ENCODE assay signal across 8 mouse cellular contexts in genomic region chr11:114669651-114670168, GRCm38 (mm10). TPM values are rescaled to one million over a fixed set of nuclear protein-coding genes. Genes with fewer than 3 reads are reported as not detected.
DNase-seq lines count a peak whose midpoint lies in the region; ATAC-seq and TF ChIP-seq lines count a peak whose summit lies in the region.

No protein-coding gene starts in this region.

- no peak for TF ChIP-seq CTCF in cerebellum, adult 2 months (IDR thresholded peaks at IDR 0.05; ENCODE audit: borderline replicate concordance, insufficient read depth, low read depth, low read length)
- no peak for TF ChIP-seq CTCF in thymus, adult 2 months (IDR thresholded peaks at IDR 0.05; ENCODE audit: borderline replicate concordance, control insufficient read depth, extremely low read depth, insufficient read depth, low read length, poor library complexity)
- TF ChIP-seq CTCF in hindbrain, postnatal 0 days (IDR thresholded peaks at IDR 0.05; ENCODE audit: low read depth): no peak

- no peak for TF ChIP-seq POLR2A in cerebellum, adult 2 months (IDR thresholded peaks at IDR 0.05; ENCODE audit: borderline replicate concordance, insufficient read depth, low read length)
- no peak for TF ChIP-seq POLR2A in thymus, adult 2 months (IDR thresholded peaks at IDR 0.05; ENCODE audit: control insufficient read depth, extremely low read depth, insufficient read depth, low read length, poor library complexity)

- H3K9ac ChIP-seq in hindbrain, postnatal 0 days (replicated peaks; ENCODE audit: low read length): peak overlapping the region; percentile 89
- peak overlapping the region; percentile 94 for H3K9ac ChIP-seq in midbrain, embryonic 12.5 days (replicated peaks)

- H3K36me3 ChIP-seq in thymus, adult 2 months (ENCODE audit: control insufficient read depth, insufficient read depth, low read length): peaks cover 26% of the 10 kb centered on the region
- peaks cover 32% of the 10 kb centered on the region for H3K36me3 ChIP-seq in hindbrain, postnatal 0 days (ENCODE audit: insufficient read depth, low read length)
- H3K36me3 ChIP-seq in midbrain, embryonic 12.5 days: peaks cover 42% of the 10 kb centered on the region

- H3K9me3 ChIP-seq in hindbrain, postnatal 0 days (ENCODE audit: low read length): no peaks in the 10 kb centered on the region
- no peaks in the 10 kb centered on the region for H3K9me3 ChIP-seq in midbrain, embryonic 12.5 days

- peaks cover 14% of the 10 kb centered on the region for H3K4me1 ChIP-seq in cerebellum, adult 2 months (ENCODE audit: control insufficient read depth, insufficient read depth, low read length)
- H3K4me1 ChIP-seq in thymus, adult 2 months (replicated peaks; ENCODE audit: control insufficient read depth, insufficient read depth, low read length): peaks cover 17% of the 10 kb centered on the region
- peaks cover 10% of the 10 kb centered on the region; the same call in 1 of the 2 replicates for H3K4me1 ChIP-seq in hindbrain, postnatal 0 days (ENCODE audit: insufficient read depth, low read length)
- peaks cover 27% of the 10 kb centered on the region for H3K4me1 ChIP-seq in midbrain, embryonic 12.5 days

- 5% methylated on average over 12 of the region's 12 CpGs for WGBS in cerebellum, adult 2 months
- 7% methylated on average over 12 of the region's 12 CpGs for WGBS in thymus, adult 2 months
- WGBS in hindbrain, postnatal 0 days: 13% methylated on average over 12 of the region's 12 CpGs
- WGBS in midbrain, embryonic 12.5 days: 27% methylated on average over 12 of the region's 12 CpGs

- H3K27me3 ChIP-seq in cerebellum, adult 2 months (ENCODE audit: control insufficient read depth, insufficient read depth, low read length): no peaks in the 10 kb centered on the region
- H3K27me3 ChIP-seq in thymus, adult 2 months (ENCODE audit: control insufficient read depth, insufficient read depth, low read length): no peaks in the 10 kb centered on the region
- H3K27me3 ChIP-seq in hindbrain, postnatal 0 days (ENCODE audit: insufficient read depth, low read length): no peaks in the 10 kb centered on the region
- H3K27me3 ChIP-seq in midbrain, embryonic 12.5 days: peaks cover 16% of the 10 kb centered on the region; the same call in 1 of the 2 replicates

- peak overlapping the region; percentile 78 for H3K4me3 ChIP-seq in cerebellum, adult 2 months (replicated peaks; ENCODE audit: insufficient read depth, low read depth, low read length)
- peak overlapping the region; percentile 89 for H3K4me3 ChIP-seq in thymus, adult 2 months (ENCODE audit: control insufficient read depth, insufficient read depth, low read length)
- peak overlapping the region; percentile 78 for H3K4me3 ChIP-seq in hindbrain, postnatal 0 days (ENCODE audit: low read length)
- H3K4me3 ChIP-seq in midbrain, embryonic 12.5 days: peak overlapping the region; percentile 77

- peak overlapping the region; percentile 49 for H3K27ac ChIP-seq in cerebellum, adult 2 months (ENCODE audit: insufficient read depth, low read length)
- peak overlapping the region; percentile 62 for H3K27ac ChIP-seq in thymus, adult 2 months (ENCODE audit: control insufficient read depth, insufficient read depth, low read length)
- H3K27ac ChIP-seq in hindbrain, postnatal 0 days: peak overlapping the region; percentile 96
- H3K27ac ChIP-seq in midbrain, embryonic 12.5 days (replicated peaks): 0 out of 2 replicates have a peak overlapping the region, but pooled peaks have one; percentile 10

- no peak for ATAC-seq in hindbrain, postnatal 0 days
- ATAC-seq in midbrain, embryonic 12.5 days (ENCODE audit: low FRiP score, low read depth): no peak

- DNase-seq in cerebellum, adult 2 months: peak in 1 of 2 experiments; percentile 30
- no peak for DNase-seq in cerebellum, adult 8-10 months
- DNase-seq in thymus, adult 2 months: peak; percentile 19
- DNase-seq in thymus, adult 18-20 months: no peak
- DNase-seq in hindbrain, postnatal 0 days (ENCODE audit: low spot score): no peak
- no peak for DNase-seq in layer of hippocampus, postnatal 25 days (ENCODE audit: extremely low spot score in 1 of 2, low spot score in 1 of 2)
- DNase-seq in embryo, embryonic 10.5 days (ENCODE audit: low spot score): no peak

- H3K4me2 ChIP-seq in hindbrain, postnatal 0 days (ENCODE audit: low read depth, low read length): peak overlapping the region; percentile 92
- peak overlapping the region; percentile 98 for H3K4me2 ChIP-seq in midbrain, embryonic 12.5 days (replicated peaks)

RNA-seq across cellular contexts. Expression of gene Rpl38, which starts 1.4 kb away (rescaled TPM):
- 1,362 and 1,509 TPM in 2 replicates for polyA plus RNA-seq in cerebellum, adult 2 months (2012; rRNA removed)
- 481 and 516 TPM in 2 replicates for polyA plus RNA-seq in thymus, adult 2 months (2012; rRNA removed)
- total RNA-seq in hindbrain, postnatal 0 days (2014; rRNA removed): 577 and 578 TPM in 2 replicates
- 954 and 958 TPM in 2 replicates for polyA plus RNA-seq in hindbrain, postnatal 0 days (2015; fragmentation: Nextera tagmentation; extraction: Ambion mirVana)
- 839 and 864 TPM in 2 replicates for polyA plus RNA-seq in midbrain, embryonic 12.5 days (2016; fragmentation: Nextera tagmentation; extraction: Ambion mirVana)
- 100 to 1,000 TPM; 761 to 890 TPM for total RNA-seq in layer of hippocampus, postnatal 25 days (2021)

RNA-seq across cellular contexts. Expression of gene Ttyh2, which starts 5.5 kb away (rescaled TPM):
- polyA plus RNA-seq in cerebellum, adult 2 months (2012; rRNA removed): 81.2 and 92.5 TPM in 2 replicates
- 17.1 and 17.3 TPM in 2 replicates for polyA plus RNA-seq in thymus, adult 2 months (2012; rRNA removed)
- 75.8 and 80.4 TPM in 2 replicates for total RNA-seq in hindbrain, postnatal 0 days (2014; rRNA removed)
- 38.6 and 40.3 TPM in 2 replicates for polyA plus RNA-seq in hindbrain, postnatal 0 days (2015; fragmentation: Nextera tagmentation; extraction: Ambion mirVana)
- polyA plus RNA-seq in midbrain, embryonic 12.5 days (2016; fragmentation: Nextera tagmentation; extraction: Ambion mirVana): 12.3 and 15.1 TPM in 2 replicates
- 10 to 100 TPM; 28.8 to 34.0 TPM for total RNA-seq in layer of hippocampus, postnatal 25 days (2021)

RNA-seq across cellular contexts. Expression of gene Dnaic2, which starts 57.5 kb away (rescaled TPM):
- 3.9 and 5.0 TPM in 2 replicates for polyA plus RNA-seq in cerebellum, adult 2 months (2012; rRNA removed)
- 1.9 TPM in 2 replicates for polyA plus RNA-seq in thymus, adult 2 months (2012; rRNA removed)
- total RNA-seq in hindbrain, postnatal 0 days (2014; rRNA removed): 5.1 and 5.8 TPM in 2 replicates
- polyA plus RNA-seq in hindbrain, postnatal 0 days (2015; fragmentation: Nextera tagmentation; extraction: Ambion mirVana): 3.1 and 3.2 TPM in 2 replicates
- polyA plus RNA-seq in midbrain, embryonic 12.5 days (2016; fragmentation: Nextera tagmentation; extraction: Ambion mirVana): 1.3 and 2.4 TPM in 2 replicates
- 1 to 10 TPM; 1.4 to 1.9 TPM for total RNA-seq in layer of hippocampus, postnatal 25 days (2021)

Comparison
In these comparisons a context has a peak if more than half of its experiments do, and no peak if none do; other contexts are left out.
1. H3K27ac ChIP-seq: peak in every context shown above with its lines; median percentile 96 in hindbrain, postnatal 0 days; 62 in thymus, adult 2 months; 49 in cerebellum, adult 2 months; 10 in midbrain, embryonic 12.5 days.